Mouse (Mus musculus) lung, adult 18-20 months (tissue): Measurements from ENCODE around the gene Med15.
"Not testable (repeated sequence)": the region's sequence is repeated elsewhere in the genome, so short reads cannot be mapped to it uniquely, and the experiment has no call there.

Experiments used
- DNase-seq, 2 experiments: peaks; one replicate each; pipeline ENCODE4 v3.0.0; 2022; ENCODE audit warnings: mixed read lengths in 2 of 2

Med15 gene

GRCm38 (mm10) chr16:17614740-17615139 is 118.0 kb downstream of the Med15 start:
- not testable (repeated sequence) for DNase-seq

GRCm38 (mm10) chr16:17611383-17611782 is 121.3 kb downstream of the Med15 start:
- no peak for DNase-seq

GRCm38 (mm10) chr16:17605684-17606083 is 127.0 kb downstream of the Med15 start:
- no peak for DNase-seq

GRCm38 (mm10) chr16:17604941-17605340 is 127.8 kb downstream of the Med15 start:
- no peak for DNase-seq
